Mouse (Mus musculus) midbrain, embryonic 15.5 days (tissue): Measurements from ENCODE around the gene Hsdl1. TPM values are rescaled to one million over a fixed set of nuclear protein-coding genes. Genes with fewer than 3 reads are reported as not detected.

Source experiments
- ATAC-seq: fragments of 200-750 bp; cut with Nextera tagmentation; replicated peaks from 2 replicates; pipeline ENCODE4 v1.8.0; 2017; ENCODE audit warnings: moderate TSS enrichment
- H3K27ac ChIP-seq: fragments of 300-500 bp; sonication (generic); 2 replicates; pipeline ENCODE4 v1.5.1; 2015; ENCODE audit warnings: mild to moderate bottlenecking, inconsistent platforms
- H3K27me3 ChIP-seq: fragments of 300-500 bp; sonication (generic); replicated peaks from 2 replicates; pipeline ENCODE4 v1.6.1; 2015; ENCODE audit warnings: inconsistent platforms
- H3K36me3 ChIP-seq: fragments of 300-500 bp; sonication (generic); replicated peaks from 2 replicates; pipeline ENCODE4 v1.6.1; 2015; ENCODE audit warnings: inconsistent platforms
- H3K4me1 ChIP-seq: fragments of 300-500 bp; sonication (generic); 2 replicates; pipeline ENCODE4 v1.6.1; 2015; ENCODE audit warnings: inconsistent platforms
- H3K4me2 ChIP-seq: fragments of 300-500 bp; sonication (generic); 2 replicates; pipeline ENCODE4 v1.6.1; 2015; ENCODE audit warnings: inconsistent platforms, mild to moderate bottlenecking, moderate library complexity
- H3K4me3 ChIP-seq: fragments of 300-500 bp; sonication (generic); 2 replicates; pipeline ENCODE4 v1.5.1; 2015; ENCODE audit warnings: mild to moderate bottlenecking, inconsistent platforms
- H3K9ac ChIP-seq: fragments of 300-500 bp; sonication (generic); 2 replicates; pipeline ENCODE4 v1.6.1; 2015; ENCODE audit warnings: mild to moderate bottlenecking, inconsistent platforms
- H3K9me3 ChIP-seq: fragments of 300-500 bp; sonication (generic); 2 replicates; pipeline ENCODE4 v1.6.1; 2016; ENCODE audit warnings: inconsistent platforms
- WGBS: fragments of 180-500 bp; shearing (Covaris S2); methylation state at CpG from one replicate; pipeline ENCODE4 v1.1.7; 2015; ENCODE audit warnings: mixed read lengths; 5-methylcytosine and 5-hydroxymethylcytosine counted together
- polyA plus RNA-seq: library from polyadenylated mRNA; unstranded; fragments of >200 nt; fragmentation: Nextera tagmentation; extraction: Ambion mirVana; gene quantifications from 2 replicates; pipeline ENCODE4 v1.2.1, GENCODE M21; 2015

The Hsdl1 gene
- polyA plus RNA-seq, 1 experiment from 2014 or later = 212 TPM

DNA sequence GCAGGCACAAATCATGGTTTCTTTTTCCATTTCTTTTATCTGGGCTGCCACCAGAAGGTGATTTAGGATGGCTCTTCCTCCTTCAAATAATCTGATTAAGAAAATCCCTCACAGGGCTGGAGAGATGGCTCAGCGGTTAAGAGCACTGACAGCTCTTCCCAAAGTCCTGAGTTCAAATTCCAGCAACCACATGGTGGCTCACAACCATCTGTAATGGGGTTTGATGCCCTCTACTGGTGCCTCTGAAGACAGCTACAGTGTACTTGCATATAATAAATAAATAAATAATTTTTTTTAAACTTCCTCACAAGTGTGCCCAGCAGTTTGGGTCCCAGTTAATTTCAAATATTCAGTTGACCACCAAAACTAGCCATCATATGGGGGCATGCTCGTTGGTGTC, 31.2 kb upstream of the Hsdl1 start:
- H3K9ac ChIP-seq = no peak overlapping the region
- H3K9me3 ChIP-seq = no peaks in the 10 kb centered on the region
- H3K4me2 ChIP-seq = no peak overlapping the region
- no peak for ATAC-seq
- no peaks in the 10 kb centered on the region for H3K27me3 ChIP-seq
- H3K4me3 ChIP-seq = no peak overlapping the region
- no peak overlapping the region for H3K27ac ChIP-seq
- no peaks in the 10 kb centered on the region; the same call in 1 of the 2 replicates for H3K36me3 ChIP-seq
- H3K4me1 ChIP-seq = peaks cover 18% of the 10 kb centered on the region
- 93% methylated on average over 2 of the region's 2 CpGs for WGBS

DNA sequence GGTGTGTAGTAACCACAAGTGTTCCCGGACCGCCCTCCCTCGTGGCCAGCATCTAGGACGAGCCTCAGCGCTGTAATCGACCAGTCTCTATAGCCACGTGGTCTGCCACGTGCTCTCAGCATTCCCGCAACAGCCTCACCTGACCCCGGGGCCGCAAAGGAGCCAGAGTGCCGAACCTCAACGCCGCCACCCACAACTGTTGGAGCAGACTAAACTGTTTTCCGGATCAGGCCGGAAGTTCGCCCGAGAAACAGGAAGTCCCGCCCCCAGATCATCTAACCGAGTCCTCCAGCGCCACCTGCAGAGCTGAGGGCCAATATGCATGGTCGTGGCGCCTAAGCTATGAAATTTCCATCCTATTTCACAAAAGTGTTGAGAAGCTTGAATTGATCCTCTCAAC, 30.0 kb upstream of the Hsdl1 start, which contains the start of gene Taf1c:
Gene Taf1c, minus strand, starts transcription at position 227 of the 400 bp plus-strand sequence.
- Histone ChIP-seq H3K27ac (peak within 1 kb of the TSS; percentile 64), H3K36me3 (peaks cover 10% of the 10 kb centered on the region; the same call in 1 of the 2 replicates), H3K4me3 (peak within 1 kb of the TSS; percentile 89), H3K9me3 (no peaks in the 10 kb centered on the region), H3K27me3 (no peaks in the 10 kb centered on the region), H3K4me2 (peak within 1 kb of the TSS; percentile 89), H3K4me1 (peaks cover 18% of the 10 kb centered on the region), H3K9ac (peak within 1 kb of the TSS; percentile 85)
- WGBS = under 1% methylated on average over 23 of the region's 23 CpGs
- peak; percentile 89 for ATAC-seq

DNA sequence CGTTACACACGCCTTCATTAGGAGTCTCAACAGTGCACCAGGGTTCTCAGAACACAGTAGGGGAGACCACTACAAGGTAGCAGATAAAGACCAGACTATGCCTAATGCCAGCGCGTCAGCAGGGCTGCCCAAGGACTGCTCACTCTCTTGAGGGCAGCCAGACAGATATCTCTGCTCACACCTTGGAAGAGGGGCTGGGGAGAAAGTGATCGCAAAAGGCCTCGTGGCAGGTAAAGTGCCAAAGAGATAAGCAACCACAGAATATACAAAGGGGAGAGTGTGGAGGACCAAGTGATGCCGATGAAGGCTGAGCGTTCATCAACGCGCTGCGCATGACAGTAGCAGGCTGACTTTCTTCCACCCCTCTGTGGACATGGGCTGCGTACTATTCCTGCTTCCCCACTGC, 29.4 kb upstream of the Hsdl1 start:
- peak; percentile 48; the same call in 1 of the 2 replicates for ATAC-seq
- peaks cover 18% of the 10 kb centered on the region for H3K4me1 ChIP-seq
- H3K9me3 ChIP-seq = no peaks in the 10 kb centered on the region
- 46% methylated on average over 12 of the region's 12 CpGs for WGBS
- peaks cover 13% of the 10 kb centered on the region for H3K36me3 ChIP-seq
- H3K27ac ChIP-seq = peak overlapping the region; percentile 64
- H3K27me3 ChIP-seq = no peaks in the 10 kb centered on the region
- H3K4me3 ChIP-seq = peak overlapping the region; percentile 89
- H3K4me2 ChIP-seq = peak overlapping the region; percentile 89
- peak overlapping the region; percentile 85 for H3K9ac ChIP-seq

DNA sequence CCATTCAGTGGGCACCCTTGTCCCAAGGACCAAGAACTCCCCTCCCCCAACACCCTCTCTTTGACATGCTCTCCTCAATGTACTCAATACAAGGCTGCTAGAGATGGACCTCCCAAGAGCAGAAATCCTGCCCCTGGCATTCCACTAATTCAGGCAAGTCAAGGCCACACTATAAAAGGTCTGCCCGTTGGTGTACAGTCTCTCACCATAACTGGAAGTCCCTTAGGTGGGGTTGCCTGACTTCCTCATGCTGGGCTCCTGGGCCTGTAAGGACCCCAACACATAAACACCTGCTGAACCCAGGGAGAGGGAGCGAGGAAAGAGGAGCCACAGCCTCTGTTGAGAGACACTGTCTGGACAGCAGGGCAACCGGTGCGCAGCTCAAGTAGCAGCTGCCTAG, 28.8 kb upstream of the Hsdl1 start:
- Histone ChIP-seq H3K9me3 (no peaks in the 10 kb centered on the region), H3K9ac (peak overlapping the region; percentile 85; the same call in 1 of the 2 replicates), H3K4me3 (peak overlapping the region; percentile 89), H3K4me2 (peak overlapping the region; percentile 89), H3K27me3 (no peaks in the 10 kb centered on the region), H3K27ac (no peak overlapping the region), H3K36me3 (peaks cover 19% of the 10 kb centered on the region), H3K4me1 (peaks cover 18% of the 10 kb centered on the region)
- no peak for ATAC-seq
- WGBS = 96% methylated on average over 4 of the region's 4 CpGs

DNA sequence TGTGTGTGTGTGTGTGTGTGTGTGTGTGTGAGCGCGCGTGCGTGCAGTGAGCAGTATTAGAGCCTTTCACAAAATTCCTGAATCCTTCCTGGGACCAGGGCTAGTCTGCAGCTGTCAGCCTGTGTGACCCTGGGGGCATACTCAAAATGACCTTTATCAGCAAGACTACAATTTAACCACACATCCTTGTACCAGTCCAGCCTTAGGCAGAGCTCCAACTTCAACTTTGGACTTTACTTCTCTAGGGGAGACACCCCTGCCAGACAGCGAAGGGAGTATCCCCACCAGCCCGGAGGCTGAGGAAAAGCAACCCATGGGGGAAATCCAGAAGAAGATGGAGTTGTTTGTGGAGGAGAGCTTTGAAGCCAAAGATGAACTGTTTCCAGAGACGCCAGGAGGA, 16.5 kb upstream of the Hsdl1 start:
- no peak overlapping the region for H3K9ac ChIP-seq

DNA sequence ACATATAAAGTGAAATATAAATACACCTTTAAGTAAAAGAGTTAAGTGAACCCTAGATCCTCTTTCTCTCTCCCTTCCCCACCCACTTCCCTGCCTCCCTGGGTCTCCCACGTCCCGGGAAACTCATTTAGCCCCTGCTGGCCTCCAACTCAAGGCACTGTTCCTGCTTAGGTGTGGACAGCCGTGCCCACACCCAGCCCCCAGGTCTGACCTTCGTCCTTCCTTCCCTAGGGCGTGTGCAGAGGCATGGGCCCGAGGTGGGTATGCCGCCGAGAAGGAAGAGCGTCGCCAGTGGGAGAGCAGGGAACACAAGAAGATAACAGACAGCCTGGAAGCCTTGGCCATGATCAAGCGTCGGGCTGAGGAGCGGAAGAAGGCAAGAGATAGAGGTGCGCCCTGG, 15.4 kb upstream of the Hsdl1 start:
- Histone ChIP-seq H3K4me2 (no peak overlapping the region), H3K36me3 (no peaks in the 10 kb centered on the region), H3K4me1 (no peaks in the 10 kb centered on the region), H3K27ac (no peak overlapping the region), H3K9me3 (no peaks in the 10 kb centered on the region), H3K9ac (no peak overlapping the region), H3K27me3 (no peaks in the 10 kb centered on the region), H3K4me3 (no peak overlapping the region)
- no peak for ATAC-seq
- 85% methylated on average over 14 of the region's 14 CpGs for WGBS

More for the DNA sequence above, 16.5 kb upstream of the Hsdl1 start:
- ATAC-seq = no peak
- H3K4me2 ChIP-seq = no peak overlapping the region
- WGBS = 97% methylated on average over 7 of the region's 7 CpGs
- H3K4me3 ChIP-seq = no peak overlapping the region
- H3K27ac ChIP-seq = no peak overlapping the region
- H3K27me3 ChIP-seq = no peaks in the 10 kb centered on the region
- H3K4me1 ChIP-seq = no peaks in the 10 kb centered on the region
- no peaks in the 10 kb centered on the region for H3K36me3 ChIP-seq
- no peaks in the 10 kb centered on the region for H3K9me3 ChIP-seq

DNA sequence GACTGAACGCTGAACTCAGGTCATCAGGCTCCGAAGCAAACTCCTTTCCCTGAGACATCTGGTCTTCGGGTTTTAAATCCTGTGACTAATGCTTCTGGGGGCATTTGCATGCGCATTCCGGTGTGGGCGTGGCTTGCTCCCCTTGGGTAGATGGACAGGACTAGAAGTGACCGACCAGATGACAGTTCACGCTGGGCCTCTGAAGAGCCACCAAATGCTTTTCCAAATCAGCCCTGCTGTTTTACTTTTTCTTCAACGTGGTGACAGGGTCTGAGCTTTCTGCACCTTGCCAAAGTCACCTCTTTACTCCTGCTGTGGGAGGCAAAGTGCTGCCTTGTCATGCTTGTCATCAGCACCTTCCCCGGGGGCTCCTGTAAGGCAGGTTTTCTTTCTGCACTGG, 13.9 kb upstream of the Hsdl1 start:
- Histone ChIP-seq H3K27ac (no peak overlapping the region), H3K27me3 (no peaks in the 10 kb centered on the region), H3K9ac (no peak overlapping the region), H3K4me2 (no peak overlapping the region), H3K4me1 (no peaks in the 10 kb centered on the region), H3K9me3 (no peaks in the 10 kb centered on the region), H3K36me3 (no peaks in the 10 kb centered on the region), H3K4me3 (no peak overlapping the region)
- ATAC-seq = no peak
- 15% methylated on average over 10 of the region's 10 CpGs for WGBS

DNA sequence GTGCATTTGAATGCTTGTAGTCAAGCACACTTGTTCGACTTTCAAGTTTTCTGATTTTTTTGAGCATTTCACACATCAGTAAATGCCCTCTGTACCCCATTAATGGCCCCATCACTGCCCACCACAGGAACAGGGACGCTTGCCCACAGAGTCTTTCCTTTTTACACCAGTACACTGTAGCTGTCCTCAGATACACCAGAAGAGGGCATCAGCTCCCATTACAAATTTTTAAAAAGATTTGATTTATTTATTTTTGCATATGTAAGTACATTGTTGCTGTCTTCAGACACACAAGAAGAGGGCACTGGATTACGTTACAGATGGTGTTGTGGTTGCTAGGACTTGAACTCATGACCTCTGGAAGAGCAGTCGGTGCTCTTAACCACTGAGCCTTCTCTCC, 13.3 kb upstream of the Hsdl1 start:
- Histone ChIP-seq H3K4me1 (no peaks in the 10 kb centered on the region), H3K9me3 (no peaks in the 10 kb centered on the region), H3K36me3 (no peaks in the 10 kb centered on the region), H3K4me2 (no peak overlapping the region), H3K27ac (no peak overlapping the region), H3K9ac (no peak overlapping the region), H3K4me3 (no peak overlapping the region), H3K27me3 (no peaks in the 10 kb centered on the region)
- WGBS = 73% methylated on average over 4 of the region's 4 CpGs
- no peak for ATAC-seq

DNA sequence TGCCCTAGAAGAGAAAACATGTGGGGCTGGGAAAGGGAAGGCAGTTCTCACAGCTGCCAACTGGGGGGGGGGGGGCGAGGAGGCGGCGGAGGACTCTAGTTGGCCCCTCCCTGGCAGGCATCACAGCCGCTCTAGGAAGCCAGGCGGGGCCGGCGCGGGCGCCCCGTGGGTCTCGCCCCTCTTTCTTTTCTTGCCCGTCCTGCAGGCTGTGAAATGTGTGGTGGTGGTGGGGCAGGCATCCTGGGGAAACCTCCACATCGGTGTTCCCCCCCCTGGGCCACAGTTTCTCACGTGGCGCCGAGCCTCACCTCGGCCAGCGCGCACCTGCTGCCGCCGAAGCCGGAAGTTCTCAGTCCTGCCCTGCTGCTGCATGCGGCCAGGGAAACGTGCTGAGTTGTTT, 10.9 kb upstream of the Hsdl1 start:
- no peaks in the 10 kb centered on the region for H3K27me3 ChIP-seq
- H3K4me2 ChIP-seq = peak overlapping the region; percentile 48
- WGBS = 32% methylated on average over 24 of the region's 24 CpGs
- H3K9me3 ChIP-seq = no peaks in the 10 kb centered on the region
- no peaks in the 10 kb centered on the region for H3K4me1 ChIP-seq
- H3K27ac ChIP-seq = no peak overlapping the region
- no peak for ATAC-seq
- H3K4me3 ChIP-seq = peak overlapping the region; percentile 26
- no peak overlapping the region for H3K9ac ChIP-seq
- H3K36me3 ChIP-seq = no peaks in the 10 kb centered on the region

DNA sequence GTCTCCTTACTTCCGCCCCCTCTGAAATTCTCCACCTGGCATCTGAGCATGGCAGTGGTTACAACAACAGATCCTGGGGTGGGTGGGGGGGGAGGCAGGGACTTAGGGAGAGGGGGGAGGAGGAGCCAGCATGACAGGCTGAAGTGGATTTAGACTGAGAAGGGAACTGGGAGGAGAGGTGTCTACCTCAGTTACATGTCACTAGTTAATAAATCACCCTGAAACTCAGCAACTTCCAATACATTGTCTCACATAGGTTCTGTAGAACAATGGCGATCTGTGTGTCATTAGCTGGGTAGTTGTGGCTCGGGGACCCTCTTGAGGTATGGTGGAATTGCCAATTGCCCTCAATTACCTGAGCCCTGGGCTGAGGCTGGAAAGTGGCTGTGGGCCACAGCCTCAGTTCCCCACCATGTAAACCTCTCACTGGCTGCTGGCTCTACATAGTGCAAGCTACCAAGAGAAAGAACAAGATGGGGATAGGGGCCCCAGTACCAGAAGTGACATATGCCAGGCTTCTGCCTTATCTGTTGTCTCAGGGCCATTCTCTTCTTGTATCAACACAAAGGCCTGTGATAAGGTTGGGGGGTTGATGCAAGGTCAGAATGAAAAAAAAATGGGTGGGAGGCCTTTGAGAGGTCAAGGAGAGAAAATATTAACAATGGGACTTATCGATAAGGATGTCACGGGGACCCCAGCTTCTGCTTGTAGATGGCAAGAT, 5.6 kb upstream of the Hsdl1 start:
- ATAC-seq = no peak
- no peak overlapping the region for H3K27ac ChIP-seq
- H3K4me1 ChIP-seq = peaks cover under 1% of the 10 kb centered on the region
- no peak overlapping the region for H3K4me2 ChIP-seq
- no peak overlapping the region for H3K4me3 ChIP-seq
- no peaks in the 10 kb centered on the region for H3K36me3 ChIP-seq
- 89% methylated on average over 5 of the region's 5 CpGs for WGBS
- H3K9ac ChIP-seq = no peak overlapping the region
- H3K27me3 ChIP-seq = peaks cover 15% of the 10 kb centered on the region
- no peaks in the 10 kb centered on the region for H3K9me3 ChIP-seq

DNA sequence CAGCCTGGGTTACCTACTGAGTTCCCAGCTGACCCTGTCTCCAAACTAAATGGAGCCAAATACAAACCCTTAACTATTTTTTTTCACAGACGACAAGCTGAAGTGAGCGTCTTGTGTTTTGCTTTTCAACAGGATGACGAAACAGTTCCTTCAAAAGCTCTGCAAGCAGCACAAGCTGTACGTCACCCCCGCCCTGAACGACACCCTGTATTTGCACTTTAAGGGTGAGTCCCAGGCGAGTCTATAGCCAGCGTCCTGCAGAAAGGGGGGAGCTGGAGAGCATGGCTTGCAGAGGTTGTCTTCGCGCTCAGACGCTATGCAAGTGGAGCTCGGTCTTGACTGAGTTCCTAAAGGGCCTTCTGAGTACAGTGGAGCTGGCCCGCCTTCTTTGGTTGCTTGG, 4.1 kb upstream of the Hsdl1 start:
- Histone ChIP-seq H3K4me3 (no peak overlapping the region), H3K9me3 (no peaks in the 10 kb centered on the region), H3K27me3 (peaks cover 15% of the 10 kb centered on the region), H3K9ac (no peak overlapping the region), H3K27ac (no peak overlapping the region), H3K36me3 (no peaks in the 10 kb centered on the region), H3K4me1 (peaks cover 7% of the 10 kb centered on the region), H3K4me2 (no peak overlapping the region)
- 44% methylated on average over 13 of the region's 13 CpGs for WGBS
- no peak for ATAC-seq

DNA sequence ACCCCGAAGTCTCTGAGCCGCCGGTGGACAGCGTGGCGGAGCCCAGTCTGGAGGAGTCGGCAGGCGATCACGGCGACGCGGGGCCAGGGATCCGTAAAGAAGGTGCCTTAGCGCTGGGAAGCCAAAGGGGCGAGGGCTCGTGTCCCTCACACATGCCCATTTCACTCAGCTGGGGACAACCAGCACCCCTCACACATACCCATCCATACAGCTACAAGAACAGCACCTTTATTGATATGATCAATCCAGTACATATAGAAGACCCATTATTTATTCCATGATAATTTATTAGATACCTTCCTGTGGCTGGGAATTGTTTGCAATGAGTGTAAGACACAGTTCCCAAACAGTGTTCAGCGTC, 363 bp upstream of the Hsdl1 start:
- peak overlapping the region; percentile 76 for H3K4me3 ChIP-seq
- H3K9me3 ChIP-seq = no peaks in the 10 kb centered on the region
- peaks cover 15% of the 10 kb centered on the region for H3K27me3 ChIP-seq
- peaks cover 25% of the 10 kb centered on the region for H3K4me1 ChIP-seq
- 1% methylated on average over 16 of the region's 16 CpGs for WGBS
- H3K27ac ChIP-seq = peak overlapping the region; percentile 79; the same call in 1 of the 2 replicates
- peak; percentile 66; the same call in 1 of the 2 replicates for ATAC-seq
- peak overlapping the region; percentile 82 for H3K4me2 ChIP-seq
- H3K36me3 ChIP-seq = no peaks in the 10 kb centered on the region
- H3K9ac ChIP-seq = peak overlapping the region; percentile 77

DNA sequence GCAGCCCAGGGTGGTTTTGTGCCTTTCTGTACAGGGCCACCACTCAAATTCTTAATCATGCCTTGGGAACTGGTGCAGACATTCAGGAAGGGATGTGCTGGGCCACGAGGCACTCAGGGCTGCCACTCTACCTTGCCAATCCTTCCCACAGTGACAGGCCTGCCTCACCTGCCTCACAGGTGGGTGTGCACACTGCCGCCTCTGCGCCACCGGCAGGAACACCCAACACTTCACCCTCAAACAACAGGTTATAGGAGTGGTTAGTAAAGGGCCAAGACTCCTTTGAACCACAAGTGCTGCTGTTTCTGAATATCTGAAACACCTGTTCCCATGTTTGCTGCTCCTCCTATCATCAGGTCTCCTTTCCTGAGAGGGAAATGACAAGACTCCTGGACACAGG, 2.6 kb downstream of the Hsdl1 start:
- Histone ChIP-seq H3K4me2 (no peak overlapping the region), H3K27ac (no peak overlapping the region), H3K9me3 (no peaks in the 10 kb centered on the region), H3K9ac (no peak overlapping the region), H3K4me1 (peaks cover 25% of the 10 kb centered on the region), H3K4me3 (no peak overlapping the region), H3K27me3 (peaks cover 10% of the 10 kb centered on the region), H3K36me3 (no peaks in the 10 kb centered on the region)
- no peak for ATAC-seq
- 86% methylated on average over 4 of the region's 4 CpGs for WGBS
